Mouse (Mus musculus): ENCODE data around the gene Gm28729.

GRCm38 (mm10) chr9:96472356-96472755 is 52.7 kb downstream of the Gm28729 start:
- TF ChIP-seq POLR2A (IDR thresholded peaks at IDR 0.05; ENCODE audit: low read depth, low read length): no peak
- no peak for TF ChIP-seq CTCF (IDR thresholded peaks at IDR 0.05; ENCODE audit: borderline replicate concordance, insufficient read depth, low read length)
